Mouse (Mus musculus): ENCODE data around the gene Itih4. TPM values are rescaled to one million over a fixed set of nuclear protein-coding genes. Genes with fewer than 3 reads are reported as not detected.

Itih4 gene
- polyA plus RNA-seq (2012; rRNA removed) = 0.14 and 0.47 TPM in 2 replicates

DNA sequence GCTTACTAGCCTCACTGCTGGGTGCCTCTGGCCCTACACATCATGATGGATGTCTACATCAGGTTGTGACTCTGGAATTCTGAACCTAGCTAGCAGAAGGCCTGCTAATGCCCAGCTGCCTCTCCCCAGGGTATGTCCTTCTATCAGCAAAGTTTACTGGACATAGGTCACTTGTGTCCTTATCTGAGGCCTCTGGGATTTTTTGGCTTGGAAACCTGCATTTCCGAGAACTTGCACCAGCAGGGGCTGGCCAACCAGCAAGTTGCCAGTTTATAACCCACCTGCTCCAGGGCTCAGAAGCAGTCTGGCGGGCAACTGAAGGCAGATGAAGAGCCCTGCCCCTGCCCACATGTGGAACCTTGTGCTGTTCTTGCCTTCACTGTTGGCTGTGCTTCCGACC lies at the start of gene Itih4:
Gene Itih4 (plus strand): TSS at position 273 of the 400 bp plus-strand sequence.
- TF ChIP-seq POLR2A (IDR thresholded peaks at IDR 0.05; ENCODE audit: borderline replicate concordance, insufficient read depth, low read length) = no peak
- TF ChIP-seq CTCF (IDR thresholded peaks at IDR 0.05; ENCODE audit: borderline replicate concordance, insufficient read depth, low read depth, low read length) = no peak
- 74% methylated on average over 3 of the region's 3 CpGs for WGBS
- no peak within 1 kb of the TSS for H3K27ac ChIP-seq (ENCODE audit: insufficient read depth, low read length)
- no peak within 1 kb of the TSS for H3K4me3 ChIP-seq (replicated peaks; ENCODE audit: insufficient read depth, low read depth, low read length)
- no peaks in the 10 kb centered on the region for H3K27me3 ChIP-seq (ENCODE audit: control insufficient read depth, insufficient read depth, low read length)
- no peak for DNase-seq
- H3K4me1 ChIP-seq (ENCODE audit: control insufficient read depth, insufficient read depth, low read length) = peaks cover 17% of the 10 kb centered on the region

DNA sequence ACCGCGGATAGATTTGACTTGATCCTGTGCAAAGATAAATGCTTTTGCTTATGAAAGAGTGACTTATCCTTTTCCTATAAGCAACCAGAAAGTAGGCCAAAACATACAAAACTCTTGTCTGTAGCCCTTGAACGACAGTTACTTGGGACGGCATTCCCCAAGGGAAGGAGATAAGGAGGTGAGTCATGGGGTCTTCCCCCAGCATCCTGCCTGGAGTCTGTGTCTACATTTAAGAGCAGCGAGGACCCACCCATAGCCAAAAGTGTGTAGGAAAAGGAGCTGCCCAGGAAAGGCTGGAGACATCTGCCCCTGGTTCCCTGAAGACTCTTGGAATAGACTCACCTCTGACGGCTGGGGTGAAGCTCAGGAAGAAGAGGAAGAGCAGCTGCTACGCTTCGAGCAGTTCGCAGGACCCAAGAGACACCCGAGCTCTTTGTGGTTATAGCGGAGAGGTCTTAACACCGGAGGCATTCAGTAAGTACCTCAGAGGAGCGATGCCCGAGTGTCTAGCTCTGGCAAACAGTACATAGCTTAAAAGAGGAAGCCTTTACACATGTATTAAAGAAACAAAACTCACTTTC lies 48.8 kb upstream of the Itih4 start:
- 86% methylated on average over 14 of the region's 14 CpGs for WGBS
- peak in 1 of 2 experiments; percentile 3 for DNase-seq
- Histone ChIP-seq H3K4me3 (replicated peaks; ENCODE audit: insufficient read depth, low read depth, low read length) (no peak overlapping the region), H3K27ac (ENCODE audit: insufficient read depth, low read length) (no peak overlapping the region), H3K27me3 (ENCODE audit: control insufficient read depth, insufficient read depth, low read length) (no peaks in the 10 kb centered on the region), H3K4me1 (ENCODE audit: control insufficient read depth, insufficient read depth, low read length) (peaks cover 15% of the 10 kb centered on the region)
- no peak for TF ChIP-seq POLR2A (IDR thresholded peaks at IDR 0.05; ENCODE audit: borderline replicate concordance, insufficient read depth, low read length)
- no peak for TF ChIP-seq CTCF (IDR thresholded peaks at IDR 0.05; ENCODE audit: borderline replicate concordance, insufficient read depth, low read depth, low read length)

DNA sequence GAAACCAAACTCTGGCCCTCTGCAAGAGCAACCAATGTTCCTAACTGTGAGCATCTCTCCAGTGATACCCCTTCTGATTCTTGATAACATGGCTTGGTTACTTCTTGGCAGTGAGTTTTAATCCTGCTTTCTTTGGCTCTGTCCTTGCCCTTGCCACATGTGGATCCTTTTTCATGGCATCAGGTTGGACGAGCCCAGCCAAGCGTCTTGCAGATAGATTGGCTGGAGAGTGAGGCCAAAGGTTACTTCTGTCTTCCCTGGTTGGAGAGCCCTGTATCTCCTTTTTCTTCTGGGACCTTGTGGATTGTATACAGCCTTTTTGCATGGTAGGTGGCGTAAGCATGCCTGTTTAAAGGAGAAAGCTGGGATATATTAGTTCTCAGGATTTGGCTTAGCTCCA lies 42.6 kb upstream of the Itih4 start:
- no peak for TF ChIP-seq CTCF (IDR thresholded peaks at IDR 0.05; ENCODE audit: borderline replicate concordance, insufficient read depth, low read depth, low read length)
- TF ChIP-seq POLR2A (IDR thresholded peaks at IDR 0.05; ENCODE audit: borderline replicate concordance, insufficient read depth, low read length) = no peak
- no peak for DNase-seq
- Histone ChIP-seq H3K4me3 (replicated peaks; ENCODE audit: insufficient read depth, low read depth, low read length) (no peak overlapping the region), H3K27me3 (ENCODE audit: control insufficient read depth, insufficient read depth, low read length) (no peaks in the 10 kb centered on the region), H3K27ac (ENCODE audit: insufficient read depth, low read length) (no peak overlapping the region), H3K4me1 (ENCODE audit: control insufficient read depth, insufficient read depth, low read length) (no peaks in the 10 kb centered on the region; the same call in 1 of the 2 replicates)
- WGBS = 75% methylated on average over 3 of the region's 3 CpGs

DNA sequence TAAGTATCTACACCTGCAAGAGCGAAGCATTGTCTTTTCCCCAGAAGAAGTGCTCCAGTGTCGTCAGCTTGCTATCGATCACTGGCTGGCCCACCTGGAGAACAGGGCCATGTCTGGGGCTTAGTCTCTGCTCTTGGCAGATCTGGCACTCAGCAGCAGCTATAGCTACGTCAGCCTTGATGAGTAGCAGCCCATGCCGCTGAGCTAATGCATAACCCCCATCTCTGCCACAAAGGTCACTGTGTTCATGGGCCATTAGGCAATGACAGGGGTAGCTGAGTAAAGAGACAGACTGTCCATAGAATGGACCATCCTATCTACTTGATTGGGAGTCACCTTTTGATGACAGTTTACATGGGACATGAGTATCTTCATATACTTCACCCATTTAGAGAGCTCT lies 35.8 kb upstream of the Itih4 start:
- no peaks in the 10 kb centered on the region for H3K27me3 ChIP-seq (ENCODE audit: control insufficient read depth, insufficient read depth, low read length)
- DNase-seq = no peak
- H3K4me3 ChIP-seq (replicated peaks; ENCODE audit: insufficient read depth, low read depth, low read length) = no peak overlapping the region
- H3K27ac ChIP-seq (ENCODE audit: insufficient read depth, low read length) = no peak overlapping the region
- WGBS = 87% methylated on average over 5 of the region's 5 CpGs
- TF ChIP-seq CTCF (IDR thresholded peaks at IDR 0.05; ENCODE audit: borderline replicate concordance, insufficient read depth, low read depth, low read length) (no peak), POLR2A (IDR thresholded peaks at IDR 0.05; ENCODE audit: borderline replicate concordance, insufficient read depth, low read length) (no peak)
- H3K4me1 ChIP-seq (ENCODE audit: control insufficient read depth, insufficient read depth, low read length) = peaks cover 10% of the 10 kb centered on the region

DNA sequence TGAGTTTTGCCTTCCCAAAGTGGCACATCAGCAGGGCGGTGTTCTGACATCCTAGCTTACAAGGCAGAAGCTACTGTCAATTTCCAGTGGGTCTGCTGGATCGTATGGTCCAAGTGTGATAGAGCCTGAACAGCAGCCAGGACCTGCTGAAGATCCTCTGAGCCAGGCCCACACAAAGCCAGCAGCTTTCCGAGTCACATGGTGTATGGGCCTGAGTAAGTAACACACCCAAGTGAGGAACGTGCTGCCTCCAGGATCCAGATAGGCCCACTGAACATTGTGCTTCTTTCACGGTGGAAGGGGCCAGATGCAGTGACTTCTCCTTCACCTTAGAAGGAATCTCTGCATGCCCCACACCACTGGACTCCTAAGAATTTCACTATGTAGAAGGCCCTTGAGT lies 34.0 kb upstream of the Itih4 start:
- no peak for DNase-seq
- peaks cover 17% of the 10 kb centered on the region for H3K4me1 ChIP-seq (ENCODE audit: control insufficient read depth, insufficient read depth, low read length)

DNA sequence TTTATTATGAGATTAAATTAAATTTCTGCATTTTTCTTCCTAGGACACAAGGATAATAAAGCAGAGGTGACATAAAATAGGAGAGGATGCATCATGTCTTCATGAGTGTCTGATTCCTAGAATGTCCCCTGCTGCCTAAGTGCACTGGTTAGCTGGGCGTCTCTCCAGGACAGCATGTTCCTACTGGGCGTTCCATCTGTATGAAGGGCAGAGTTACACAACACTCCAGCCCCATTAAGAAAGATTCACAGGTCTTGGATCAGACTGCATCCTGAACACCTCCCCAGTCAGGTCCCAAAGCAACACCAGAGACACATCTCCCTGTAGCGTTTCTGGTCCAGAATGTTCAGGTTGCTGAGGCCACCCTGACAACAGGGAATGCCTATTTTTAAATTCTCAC lies 31.0 kb upstream of the Itih4 start:
- Histone ChIP-seq H3K27ac (ENCODE audit: insufficient read depth, low read length) (peak overlapping the region; percentile 71), H3K4me3 (replicated peaks; ENCODE audit: insufficient read depth, low read depth, low read length) (no peak overlapping the region), H3K4me1 (ENCODE audit: control insufficient read depth, insufficient read depth, low read length) (peaks cover 17% of the 10 kb centered on the region), H3K27me3 (ENCODE audit: control insufficient read depth, insufficient read depth, low read length) (no peaks in the 10 kb centered on the region)
- WGBS = 21% methylated on average over 3 of the region's 3 CpGs
- TF ChIP-seq POLR2A (IDR thresholded peaks at IDR 0.05; ENCODE audit: borderline replicate concordance, insufficient read depth, low read length) (no peak), CTCF (IDR thresholded peaks at IDR 0.05; ENCODE audit: borderline replicate concordance, insufficient read depth, low read depth, low read length) (no peak)
- peak; percentile 53 to 73 for DNase-seq

More for the DNA sequence above, 34.0 kb upstream of the Itih4 start:
- 76% methylated on average over 5 of the region's 5 CpGs for WGBS
- Histone ChIP-seq H3K27me3 (ENCODE audit: control insufficient read depth, insufficient read depth, low read length) (no peaks in the 10 kb centered on the region), H3K4me3 (replicated peaks; ENCODE audit: insufficient read depth, low read depth, low read length) (no peak overlapping the region), H3K27ac (ENCODE audit: insufficient read depth, low read length) (no peak overlapping the region)
- TF ChIP-seq POLR2A (IDR thresholded peaks at IDR 0.05; ENCODE audit: borderline replicate concordance, insufficient read depth, low read length) = no peak
- no peak for TF ChIP-seq CTCF (IDR thresholded peaks at IDR 0.05; ENCODE audit: borderline replicate concordance, insufficient read depth, low read depth, low read length)

DNA sequence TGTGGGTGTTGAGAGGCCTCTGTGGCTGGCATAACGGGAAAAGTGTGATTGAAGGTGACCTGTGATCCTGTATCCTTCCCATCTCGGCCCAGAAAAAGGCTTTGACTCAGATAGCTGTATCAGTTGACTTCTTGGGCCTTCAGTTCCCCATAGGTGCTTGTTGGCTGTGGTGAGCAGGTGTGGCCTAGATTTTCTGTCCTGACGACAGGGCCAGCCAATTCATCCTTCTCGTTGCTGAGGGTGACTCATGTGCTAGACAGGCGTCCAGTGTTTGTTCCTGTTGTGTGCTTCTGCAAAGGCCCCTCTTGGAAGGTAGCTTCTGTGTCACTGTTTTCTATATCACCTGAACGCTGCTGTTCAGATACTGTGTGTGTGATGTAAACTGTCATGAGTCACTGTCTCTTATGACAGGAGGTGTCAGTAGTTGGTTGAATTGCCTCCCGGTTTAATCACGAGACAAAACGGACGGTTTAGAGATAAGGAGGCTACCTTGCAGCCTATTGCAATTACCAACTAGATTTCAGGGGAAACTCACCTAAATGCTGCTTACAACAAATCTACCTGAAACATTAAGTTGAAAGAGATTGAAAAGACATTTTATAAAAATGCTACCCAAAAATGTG lies 29.3 kb upstream of the Itih4 start:
- H3K4me3 ChIP-seq (replicated peaks; ENCODE audit: insufficient read depth, low read depth, low read length) = no peak overlapping the region
- H3K27me3 ChIP-seq (ENCODE audit: control insufficient read depth, insufficient read depth, low read length) = no peaks in the 10 kb centered on the region
- DNase-seq = peak; percentile 60 to 81
- peaks cover 24% of the 10 kb centered on the region for H3K4me1 ChIP-seq (ENCODE audit: control insufficient read depth, insufficient read depth, low read length)
- H3K27ac ChIP-seq (ENCODE audit: insufficient read depth, low read length) = peak overlapping the region; percentile 78
- TF ChIP-seq POLR2A (IDR thresholded peaks at IDR 0.05; ENCODE audit: borderline replicate concordance, insufficient read depth, low read length) (no peak), CTCF (IDR thresholded peaks at IDR 0.05; ENCODE audit: borderline replicate concordance, insufficient read depth, low read depth, low read length) (no peak)
- WGBS = 39% methylated on average over 10 of the region's 10 CpGs

DNA sequence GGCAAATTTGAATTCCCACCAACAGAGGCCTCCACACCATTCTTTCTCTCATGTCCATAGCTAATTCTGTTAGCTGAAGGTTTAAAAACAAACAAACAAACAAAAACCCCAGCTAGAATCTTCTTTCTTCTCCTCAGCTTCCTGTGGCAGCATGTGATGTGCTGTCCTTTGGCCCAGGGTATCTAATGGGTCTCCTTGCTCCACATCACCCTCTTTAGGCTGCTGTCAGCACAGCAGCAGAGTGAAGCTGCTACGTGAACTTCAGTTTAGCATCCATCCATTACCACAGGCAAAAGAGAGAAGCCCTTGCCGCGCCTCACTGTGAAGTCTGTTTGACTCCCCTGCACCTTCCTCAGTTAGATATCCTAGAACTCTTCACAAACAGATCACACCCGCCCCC lies 28.3 kb upstream of the Itih4 start:
- Histone ChIP-seq H3K4me3 (replicated peaks; ENCODE audit: insufficient read depth, low read depth, low read length) (no peak overlapping the region), H3K27ac (ENCODE audit: insufficient read depth, low read length) (no peak overlapping the region), H3K4me1 (ENCODE audit: control insufficient read depth, insufficient read depth, low read length) (peaks cover 30% of the 10 kb centered on the region), H3K27me3 (ENCODE audit: control insufficient read depth, insufficient read depth, low read length) (no peaks in the 10 kb centered on the region)
- WGBS = 94% methylated on average over 4 of the region's 4 CpGs
- DNase-seq = no peak
- 0 out of 2 replicates have a peak, but pooled peaks have one; percentile 14 for TF ChIP-seq CTCF (IDR thresholded peaks at IDR 0.05; ENCODE audit: borderline replicate concordance, insufficient read depth, low read depth, low read length)
- no peak for TF ChIP-seq POLR2A (IDR thresholded peaks at IDR 0.05; ENCODE audit: borderline replicate concordance, insufficient read depth, low read length)

All from cerebellum, adult 2 months (tissue).